Mouse (Mus musculus): ENCODE measurements around the gene Abcd3. TPM values are rescaled to one million over a fixed set of nuclear protein-coding genes. Genes with fewer than 3 reads are reported as not detected.

Gene Abcd3
- polyA plus RNA-seq, 1 experiment from 2014 or later: 59.4 TPM

DNA sequence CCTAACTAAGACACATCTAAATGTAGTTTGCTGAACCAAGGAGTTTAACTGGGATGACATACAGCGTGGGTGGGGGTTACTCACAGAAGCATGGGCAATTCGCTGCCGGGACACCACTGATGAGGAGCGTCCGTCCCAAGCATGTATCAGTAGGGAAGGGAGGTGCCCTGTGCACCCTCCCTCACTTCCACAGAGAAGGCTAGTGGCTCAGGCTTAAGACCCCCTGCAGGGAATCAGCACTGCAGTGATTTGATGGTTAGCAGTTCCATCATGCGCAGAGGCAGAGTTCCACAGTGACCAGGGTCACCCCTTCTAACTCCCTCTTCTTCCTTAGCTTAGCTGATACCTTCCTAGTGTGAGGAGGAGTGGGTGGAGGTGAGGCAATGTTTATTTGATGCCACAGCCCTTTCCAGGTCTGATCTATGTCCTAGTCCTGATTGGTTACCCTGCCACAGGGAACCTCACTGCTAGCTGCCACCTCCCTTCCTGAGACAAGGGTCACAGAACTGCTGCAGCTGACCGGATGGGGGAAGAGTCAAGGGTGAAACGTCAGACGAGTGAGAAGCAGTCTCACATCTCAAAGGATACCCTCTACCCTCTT is 76.3 kb downstream of the Abcd3 start:
- Histone ChIP-seq H3K9me3 (ENCODE audit: control insufficient read depth, low read length) (no peaks in the 10 kb centered on the region), H3K4me2 (ENCODE audit: low read depth) (no peak overlapping the region), H3K4me1 (ENCODE audit: control insufficient read depth, insufficient read depth, low read length) (peaks cover 3% of the 10 kb centered on the region; the same call in 1 of the 2 replicates), H3K27ac (ENCODE audit: low read depth, low read length) (no peak overlapping the region), H3K9ac (ENCODE audit: low read length) (no peak overlapping the region), H3K4me3 (ENCODE audit: low read depth, low read length) (no peak overlapping the region), H3K36me3 (ENCODE audit: control insufficient read depth, insufficient read depth, low read length) (0 out of 2 replicates have a peak, but pooled peaks cover 2% of the 10 kb centered on the region), H3K27me3 (ENCODE audit: control insufficient read depth, insufficient read depth, low read length) (no peaks in the 10 kb centered on the region)
- 74% methylated on average over 9 of the region's 9 CpGs for WGBS
- DNase-seq (ENCODE audit: low spot score) (no peak), ATAC-seq (ENCODE audit: insufficient read depth, low FRiP score, low TSS enrichment) (no peak)

GRCm38 (mm10) chr3:121737901-121738300 is 77.2 kb downstream of the Abcd3 start:
- ATAC-seq (ENCODE audit: insufficient read depth, low FRiP score, low TSS enrichment) (no peak), DNase-seq (ENCODE audit: low spot score) (no peak)

GRCm38 (mm10) chr3:121737453-121737852 is 77.6 kb downstream of the Abcd3 start:
- Histone ChIP-seq H3K36me3 (ENCODE audit: control insufficient read depth, insufficient read depth, low read length) (0 out of 2 replicates have a peak, but pooled peaks cover 2% of the 10 kb centered on the region), H3K4me1 (ENCODE audit: control insufficient read depth, insufficient read depth, low read length) (peaks cover 3% of the 10 kb centered on the region; the same call in 1 of the 2 replicates), H3K4me3 (ENCODE audit: low read depth, low read length) (no peak overlapping the region), H3K27me3 (ENCODE audit: control insufficient read depth, insufficient read depth, low read length) (no peaks in the 10 kb centered on the region), H3K27ac (ENCODE audit: low read depth, low read length) (no peak overlapping the region), H3K4me2 (ENCODE audit: low read depth) (no peak overlapping the region), H3K9me3 (ENCODE audit: control insufficient read depth, low read length) (no peaks in the 10 kb centered on the region), H3K9ac (ENCODE audit: low read length) (no peak overlapping the region)
- ATAC-seq (ENCODE audit: insufficient read depth, low FRiP score, low TSS enrichment) (no peak), DNase-seq (ENCODE audit: low spot score) (no peak)
- 10% methylated on average over 1 of the region's 1 CpGs for WGBS

More at GRCm38 (mm10) chr3:121737901-121738300, 77.2 kb downstream of the Abcd3 start:
- H3K9me3 ChIP-seq (ENCODE audit: control insufficient read depth, low read length): no peaks in the 10 kb centered on the region
- WGBS: 80% methylated on average over 2 of the region's 2 CpGs
- H3K9ac ChIP-seq (ENCODE audit: low read length): no peak overlapping the region
- H3K4me3 ChIP-seq (ENCODE audit: low read depth, low read length): no peak overlapping the region
- peaks cover 3% of the 10 kb centered on the region; the same call in 1 of the 2 replicates for H3K4me1 ChIP-seq (ENCODE audit: control insufficient read depth, insufficient read depth, low read length)
- H3K4me2 ChIP-seq (ENCODE audit: low read depth): no peak overlapping the region
- H3K27ac ChIP-seq (ENCODE audit: low read depth, low read length): no peak overlapping the region
- 0 out of 2 replicates have a peak, but pooled peaks cover 2% of the 10 kb centered on the region for H3K36me3 ChIP-seq (ENCODE audit: control insufficient read depth, insufficient read depth, low read length)
- H3K27me3 ChIP-seq (ENCODE audit: control insufficient read depth, insufficient read depth, low read length): no peaks in the 10 kb centered on the region

- no peak overlapping the region for H3K4me3 ChIP-seq (ENCODE audit: low read depth, low read length)
- H3K4me2 ChIP-seq (ENCODE audit: low read depth): no peak overlapping the region
- no peak overlapping the region for H3K27ac ChIP-seq (ENCODE audit: low read depth, low read length)
- peak; percentile 77 for ATAC-seq (ENCODE audit: insufficient read depth, low FRiP score, low TSS enrichment)
- H3K4me1 ChIP-seq (ENCODE audit: control insufficient read depth, insufficient read depth, low read length): peaks cover 3% of the 10 kb centered on the region; the same call in 1 of the 2 replicates
- H3K9ac ChIP-seq (ENCODE audit: low read length): no peak overlapping the region
- 0 out of 2 replicates have a peak, but pooled peaks cover 2% of the 10 kb centered on the region for H3K36me3 ChIP-seq (ENCODE audit: control insufficient read depth, insufficient read depth, low read length)
- peak; percentile 82 for DNase-seq (ENCODE audit: low spot score)
- WGBS: 39% methylated on average over 18 of the region's 18 CpGs
- no peaks in the 10 kb centered on the region for H3K27me3 ChIP-seq (ENCODE audit: control insufficient read depth, insufficient read depth, low read length)
- H3K9me3 ChIP-seq (ENCODE audit: control insufficient read depth, low read length): no peaks in the 10 kb centered on the region
Observed at GRCm38 (mm10) chr3:121736025-121736744, 78.9 kb downstream of the Abcd3 start.

- Histone ChIP-seq H3K4me2 (ENCODE audit: low read depth) (no peak overlapping the region), H3K9ac (ENCODE audit: low read length) (no peak overlapping the region), H3K9me3 (ENCODE audit: control insufficient read depth, low read length) (no peaks in the 10 kb centered on the region), H3K4me1 (ENCODE audit: control insufficient read depth, insufficient read depth, low read length) (peaks cover 3% of the 10 kb centered on the region; the same call in 1 of the 2 replicates), H3K4me3 (ENCODE audit: low read depth, low read length) (no peak overlapping the region), H3K27ac (ENCODE audit: low read depth, low read length) (no peak overlapping the region), H3K36me3 (ENCODE audit: control insufficient read depth, insufficient read depth, low read length) (0 out of 2 replicates have a peak, but pooled peaks cover 2% of the 10 kb centered on the region), H3K27me3 (ENCODE audit: control insufficient read depth, insufficient read depth, low read length) (no peaks in the 10 kb centered on the region)
- 81% methylated on average over 7 of the region's 7 CpGs for WGBS
- no peak for DNase-seq (ENCODE audit: low spot score)
- ATAC-seq (ENCODE audit: insufficient read depth, low FRiP score, low TSS enrichment): no peak
Observed at GRCm38 (mm10) chr3:121735542-121735941, 79.6 kb downstream of the Abcd3 start.

GRCm38 (mm10) chr3:121729678-121730077 is 85.4 kb downstream of the Abcd3 start:
- no peak overlapping the region for H3K27ac ChIP-seq (ENCODE audit: low read depth, low read length)
- DNase-seq (ENCODE audit: low spot score) (no peak), ATAC-seq (ENCODE audit: insufficient read depth, low FRiP score, low TSS enrichment) (no peak)
- H3K9ac ChIP-seq (ENCODE audit: low read length): no peak overlapping the region
- no peaks in the 10 kb centered on the region for H3K9me3 ChIP-seq (ENCODE audit: control insufficient read depth, low read length)
- 0 out of 2 replicates have a peak, but pooled peaks cover 2% of the 10 kb centered on the region for H3K36me3 ChIP-seq (ENCODE audit: control insufficient read depth, insufficient read depth, low read length)
- no peak overlapping the region for H3K4me2 ChIP-seq (ENCODE audit: low read depth)
- H3K27me3 ChIP-seq (ENCODE audit: control insufficient read depth, insufficient read depth, low read length): no peaks in the 10 kb centered on the region
- WGBS: 92% methylated on average over 4 of the region's 4 CpGs
- H3K4me3 ChIP-seq (ENCODE audit: low read depth, low read length): no peak overlapping the region
- H3K4me1 ChIP-seq (ENCODE audit: control insufficient read depth, insufficient read depth, low read length): no peaks in the 10 kb centered on the region

DNA sequence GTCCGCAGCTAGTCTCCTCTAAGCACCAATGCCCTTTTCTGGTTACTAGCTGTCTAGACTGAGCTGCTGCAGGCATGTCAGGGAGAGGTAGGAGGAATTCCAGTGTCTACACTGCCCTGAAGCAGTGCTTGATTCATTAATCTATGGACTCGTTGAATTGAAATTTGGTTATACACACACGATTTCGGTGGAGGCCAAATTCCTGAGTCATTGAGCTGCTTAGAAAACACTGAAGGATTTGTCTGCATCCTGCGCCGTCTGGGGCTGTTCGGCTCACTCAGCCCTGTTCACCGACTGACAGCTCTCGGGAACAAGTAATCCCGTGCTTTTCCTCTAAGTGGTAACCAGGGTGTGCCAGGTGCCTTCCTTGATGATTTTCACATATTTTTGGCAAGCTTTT is 89.5 kb downstream of the Abcd3 start:
- H3K27ac ChIP-seq (ENCODE audit: low read depth, low read length): no peak overlapping the region
- peaks cover 9% of the 10 kb centered on the region; the same call in 1 of the 2 replicates for H3K4me1 ChIP-seq (ENCODE audit: control insufficient read depth, insufficient read depth, low read length)
- DNase-seq (ENCODE audit: low spot score): no peak
- H3K4me3 ChIP-seq (ENCODE audit: low read depth, low read length): no peak overlapping the region
- 87% methylated on average over 10 of the region's 10 CpGs for WGBS
- H3K9ac ChIP-seq (ENCODE audit: low read length): no peak overlapping the region
- H3K4me2 ChIP-seq (ENCODE audit: low read depth): no peak overlapping the region
- H3K36me3 ChIP-seq (ENCODE audit: control insufficient read depth, insufficient read depth, low read length): no peaks in the 10 kb centered on the region
- H3K9me3 ChIP-seq (ENCODE audit: control insufficient read depth, low read length): no peaks in the 10 kb centered on the region
- H3K27me3 ChIP-seq (ENCODE audit: control insufficient read depth, insufficient read depth, low read length): peaks cover 5% of the 10 kb centered on the region; the same call in 1 of the 2 replicates
- no peak for ATAC-seq (ENCODE audit: insufficient read depth, low FRiP score, low TSS enrichment)

GRCm38 (mm10) chr3:121724553-121724952 is 90.5 kb downstream of the Abcd3 start:
- H3K27me3 ChIP-seq (ENCODE audit: control insufficient read depth, insufficient read depth, low read length): peaks cover 5% of the 10 kb centered on the region; the same call in 1 of the 2 replicates
- H3K4me3 ChIP-seq (ENCODE audit: low read depth, low read length): peak overlapping the region; percentile 62
- no peak overlapping the region for H3K27ac ChIP-seq (ENCODE audit: low read depth, low read length)
- H3K4me1 ChIP-seq (ENCODE audit: control insufficient read depth, insufficient read depth, low read length): peaks cover 9% of the 10 kb centered on the region; the same call in 1 of the 2 replicates
- 36% methylated on average over 12 of the region's 12 CpGs for WGBS
- DNase-seq (ENCODE audit: low spot score) (no peak), ATAC-seq (ENCODE audit: insufficient read depth, low FRiP score, low TSS enrichment) (no peak)
- H3K9ac ChIP-seq (ENCODE audit: low read length): peak overlapping the region; percentile 14; the same call in 1 of the 2 replicates
- H3K9me3 ChIP-seq (ENCODE audit: control insufficient read depth, low read length): no peaks in the 10 kb centered on the region
- H3K36me3 ChIP-seq (ENCODE audit: control insufficient read depth, insufficient read depth, low read length): no peaks in the 10 kb centered on the region
- peak overlapping the region; percentile 50 for H3K4me2 ChIP-seq (ENCODE audit: low read depth)
